Mouse (Mus musculus) olfactory bulb, adult 2 months (tissue): ENCODE data around the gene Fryl.

Experiments
- CTCF ChIP-seq: fragments of 200-500 bp; IDR thresholded peaks from 2 replicates; pipeline ENCODE4 v1.5.1; 2012; ENCODE audit warnings: low read depth, mild to moderate bottlenecking, low read length, moderate library complexity; ENCODE audit not compliant: insufficient read depth
- POLR2A ChIP-seq: fragments of 200-500 bp; IDR thresholded peaks from 2 replicates; pipeline ENCODE4 v1.6.1; 2012; ENCODE audit warnings: mild to moderate bottlenecking, low read depth, low read length, moderate library complexity; ENCODE audit not compliant: insufficient read depth

GRCm38 (mm10) chr5:73223065-73223464, 33.4 kb downstream of the Fryl start:
- TF ChIP-seq CTCF: no peak
- no peak for TF ChIP-seq POLR2A
